Mouse (Mus musculus) forebrain, postnatal 0 days (tissue): ENCODE data around the gene Alyref. TPM values are rescaled to one million over a fixed set of nuclear protein-coding genes. Genes with fewer than 3 reads are reported as not detected.
"Not testable (repeated sequence)": the region's sequence is repeated elsewhere in the genome, so short reads cannot be mapped to it uniquely, and the experiment has no call there.

Experiments
- ATAC-seq: fragments of 200-750 bp; cut with Nextera tagmentation; 2 replicates; pipeline ENCODE4 v1.8.0; 2017; ENCODE audit warnings: mild to moderate bottlenecking, moderate library complexity
- DNase-seq: peaks from one replicate; pipeline ENCODE4 v3.0.0-alpha.2; 2015
- H3K27ac ChIP-seq: fragments of 300-500 bp; sonication (generic); 2 replicates; pipeline ENCODE4 v1.5.1; 2014; ENCODE audit warnings: low read depth, mild to moderate bottlenecking, antibody characterized with exemption, low read length, moderate library complexity, mixed read lengths
- H3K27me3 ChIP-seq: fragments of 300-500 bp; sonication (generic); 2 replicates; pipeline ENCODE4 v1.6.1; 2014; ENCODE audit warnings: mild to moderate bottlenecking, low read length, mixed read lengths; ENCODE audit not compliant: insufficient read depth
- H3K36me3 ChIP-seq: fragments of 300-500 bp; sonication (generic); 2 replicates; pipeline ENCODE4 v1.6.1; 2014; ENCODE audit warnings: mild to moderate bottlenecking, moderate library complexity; ENCODE audit not compliant: insufficient read depth
- H3K4me1 ChIP-seq: fragments of 300-500 bp; sonication (generic); 2 replicates; pipeline ENCODE4 v1.6.1; 2014; ENCODE audit warnings: antibody characterized with exemption; ENCODE audit not compliant: insufficient read depth
- H3K4me2 ChIP-seq: fragments of 300-500 bp; sonication (generic); 2 replicates; pipeline ENCODE4 v1.6.1; 2014; ENCODE audit warnings: low read depth, mild to moderate bottlenecking, moderate library complexity
- H3K4me3 ChIP-seq: fragments of 300-500 bp; sonication (generic); 2 replicates; pipeline ENCODE4 v1.5.1; 2014; ENCODE audit warnings: low read depth, low read length, mixed read lengths
- H3K9ac ChIP-seq: fragments of 300-500 bp; sonication (generic); 2 replicates; pipeline ENCODE4 v1.6.1; 2014; ENCODE audit warnings: mild to moderate bottlenecking
- H3K9me3 ChIP-seq: fragments of 300-500 bp; sonication (generic); 2 replicates; pipeline ENCODE4 v1.6.1; 2016; ENCODE audit warnings: low read length
- CTCF ChIP-seq: sonication (generic); IDR thresholded peaks from 2 replicates; pipeline ENCODE4 v1.5.1; 2016; ENCODE audit warnings: antibody characterized with exemption, control low read depth, low read depth
- WGBS: fragments of 180-500 bp; shearing (Covaris S2); extraction: QIAGEN DNeasy Blood & Tissue Kit; methylation state at CpG from one replicate; pipeline ENCODE4 v1.1.7; 2014; 5-methylcytosine and 5-hydroxymethylcytosine counted together
- polyA plus RNA-seq: library from polyadenylated mRNA; unstranded; fragments of >200 nt; fragmentation: Nextera tagmentation; extraction: Ambion mirVana; gene quantifications from 2 replicates; pipeline ENCODE4 v1.2.1, GENCODE M21; 2015
- total RNA-seq: library from RNA; depleted of rRNA; stranded (reverse); fragments of >200 nt; gene quantifications from 2 replicates; pipeline ENCODE4 v1.2.3, GENCODE M21; 2014

Gene Alyref
- total and polyA plus RNA-seq, 2 experiments from 2014 or later, result 111 to 207 TPM

- Histone ChIP-seq H3K9me3 (no peaks in the 10 kb centered on the region), H3K27me3 (no peaks in the 10 kb centered on the region), H3K4me1 (no peaks in the 10 kb centered on the region), H3K4me3 (no peak overlapping the region), H3K27ac (no peak overlapping the region), H3K9ac (no peak overlapping the region), H3K36me3 (peaks cover 67% of the 10 kb centered on the region), H3K4me2 (no peak overlapping the region)
- TF ChIP-seq CTCF, result no peak
- ATAC-seq (no peak), DNase-seq (no peak)
- WGBS, result 91% methylated on average over 13 of the region's 13 CpGs
Measured at GRCm38 (mm10) chr11:120560952-120561728, 37.0 kb downstream of the Alyref start.

DNA sequence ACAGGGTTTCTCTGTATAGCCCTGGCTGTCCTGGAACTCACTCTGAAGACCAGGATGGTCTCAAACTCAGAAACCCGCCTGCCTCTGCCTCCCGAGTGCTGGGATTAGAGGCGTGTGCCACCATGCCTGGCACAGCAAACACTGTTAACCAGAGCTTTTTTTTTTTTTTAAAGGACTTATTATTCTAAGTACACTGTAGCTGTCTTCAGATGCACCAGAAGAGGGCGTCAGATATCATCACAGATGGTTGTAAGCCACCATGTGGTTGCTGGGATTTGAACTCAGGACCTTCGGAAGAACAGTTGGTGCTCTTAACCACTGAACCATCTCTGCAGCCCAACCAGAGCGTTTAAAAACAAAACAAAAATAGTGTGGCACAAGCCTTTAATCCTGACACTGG, 39.3 kb downstream of the Alyref start:
- 89% methylated on average over 6 of the region's 6 CpGs for WGBS
- H3K9ac ChIP-seq, result not testable (repeated sequence)

GRCm38 (mm10) chr11:120555260-120555659, 42.9 kb downstream of the Alyref start:
- peaks cover 10% of the 10 kb centered on the region for H3K36me3 ChIP-seq
- no peaks in the 10 kb centered on the region; the same call in 1 of the 2 replicates for H3K4me1 ChIP-seq
- ATAC-seq (no peak), DNase-seq (no peak)
- no peak overlapping the region for H3K9ac ChIP-seq
- no peak for TF ChIP-seq CTCF
- H3K4me2 ChIP-seq, result no peak overlapping the region
- H3K27me3 ChIP-seq, result no peaks in the 10 kb centered on the region
- no peaks in the 10 kb centered on the region for H3K9me3 ChIP-seq
- no peak overlapping the region for H3K4me3 ChIP-seq
- 83% methylated on average over 2 of the region's 2 CpGs for WGBS
- no peak overlapping the region for H3K27ac ChIP-seq

More for the DNA sequence above, 39.3 kb downstream of the Alyref start:
- peaks cover 45% of the 10 kb centered on the region for H3K36me3 ChIP-seq
- not testable (repeated sequence) for H3K4me3 ChIP-seq, H3K27ac ChIP-seq, H3K27me3 ChIP-seq, DNase-seq, H3K9me3 ChIP-seq, H3K4me2 ChIP-seq, ATAC-seq, H3K4me1 ChIP-seq

DNA sequence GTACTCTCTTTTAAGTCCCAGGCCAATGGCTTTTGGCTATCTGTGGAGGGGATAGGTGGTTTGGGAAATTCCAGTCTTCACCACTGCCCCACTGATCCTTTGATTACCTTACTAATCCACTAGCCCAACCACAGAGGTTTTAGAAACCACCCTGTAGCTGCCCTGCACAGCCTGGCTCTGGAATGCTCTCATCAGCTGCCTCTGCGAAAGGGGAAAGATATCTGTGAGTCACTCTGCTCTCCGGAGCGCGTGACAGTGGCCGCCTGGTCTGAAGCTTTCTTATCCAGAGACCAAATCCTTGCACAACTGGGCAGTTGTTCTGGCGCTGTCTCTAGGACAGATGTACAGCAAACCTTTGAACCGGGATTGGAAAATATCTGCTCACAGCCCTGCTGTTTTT, 43.3 kb downstream of the Alyref start:
- Histone ChIP-seq H3K9me3 (no peaks in the 10 kb centered on the region), H3K4me1 (peaks cover 4% of the 10 kb centered on the region), H3K4me2 (no peak overlapping the region), H3K27ac (no peak overlapping the region), H3K36me3 (peaks cover 5% of the 10 kb centered on the region; the same call in 1 of the 2 replicates), H3K4me3 (no peak overlapping the region), H3K9ac (no peak overlapping the region), H3K27me3 (no peaks in the 10 kb centered on the region)
- ATAC-seq, result no peak
- WGBS, result 78% methylated on average over 7 of the region's 7 CpGs
- no peak for TF ChIP-seq CTCF
- DNase-seq, result no peak

DNA sequence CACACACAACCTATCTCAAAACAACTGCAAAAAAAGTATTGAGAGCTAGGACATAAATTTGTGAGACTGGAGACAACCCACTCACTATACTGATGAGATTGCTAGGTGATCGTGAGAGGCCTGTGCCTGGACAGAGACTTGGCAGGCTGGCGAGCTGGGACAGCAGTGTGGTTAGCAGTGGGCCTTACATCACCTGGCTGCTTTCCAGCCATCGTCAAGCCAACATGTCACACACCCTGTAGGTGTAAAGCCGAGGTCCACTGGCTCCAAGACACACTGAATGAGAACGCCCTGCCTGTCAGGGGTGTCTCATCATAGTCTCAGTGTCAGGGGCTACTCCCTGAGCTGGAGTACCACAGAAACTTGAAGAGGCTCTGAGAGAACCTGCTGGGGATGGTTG, 45.4 kb downstream of the Alyref start:
- no peak overlapping the region for H3K27ac ChIP-seq
- ATAC-seq, result no peak
- 71% methylated on average over 5 of the region's 5 CpGs for WGBS

DNA sequence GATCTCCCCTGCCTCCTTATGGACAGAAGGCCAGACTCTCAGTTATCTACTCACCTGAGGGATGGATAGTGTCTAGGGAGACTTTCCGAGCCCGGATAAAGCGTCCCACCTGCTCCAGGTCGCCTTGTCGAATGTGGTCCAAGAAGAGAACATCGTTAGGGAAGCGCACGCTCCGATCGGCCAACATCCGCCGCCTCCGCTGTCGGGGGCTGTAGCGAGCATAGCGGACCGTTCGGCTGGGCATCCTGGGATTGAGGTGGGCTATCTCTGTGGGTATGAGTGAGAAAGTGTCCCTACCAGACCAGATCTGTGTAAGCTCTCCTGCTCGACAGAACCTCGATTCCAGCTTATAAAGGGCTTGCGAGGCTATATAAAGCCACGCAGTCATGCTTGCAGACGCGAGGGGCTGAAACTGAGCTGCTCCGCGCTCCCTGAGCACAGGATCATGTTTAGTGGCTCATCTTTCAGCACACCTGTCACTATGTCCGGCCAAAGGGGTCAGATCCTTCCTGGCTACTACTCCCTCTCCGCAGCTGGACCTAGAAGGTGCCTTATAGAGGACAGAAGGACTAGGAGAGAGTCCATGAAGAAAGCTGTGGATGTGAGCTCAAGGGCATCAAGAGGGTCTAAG, 47.2 kb downstream of the Alyref start, which contains the start of gene Ppp1r27:
Ppp1r27 (minus strand) TSS at position 323 of the 631 bp plus-strand sequence.
- DNase-seq (no peak), ATAC-seq (no peak)
- no peaks in the 10 kb centered on the region for H3K9me3 ChIP-seq
- H3K9ac ChIP-seq, result peak within 1 kb of the TSS; percentile 90
- peaks cover 4% of the 10 kb centered on the region; the same call in 1 of the 2 replicates for H3K36me3 ChIP-seq
- peaks cover 13% of the 10 kb centered on the region for H3K4me1 ChIP-seq
- peak within 1 kb of the TSS; percentile 84 for H3K4me2 ChIP-seq
- WGBS, result 96% methylated on average over 28 of the region's 28 CpGs
- no peak for TF ChIP-seq CTCF
- H3K27ac ChIP-seq, result no peak within 1 kb of the TSS
- no peaks in the 10 kb centered on the region for H3K27me3 ChIP-seq
- peak within 1 kb of the TSS; percentile 91 for H3K4me3 ChIP-seq

More for the DNA sequence above, 45.4 kb downstream of the Alyref start:
- DNase-seq, result no peak
- H3K27me3 ChIP-seq, result no peaks in the 10 kb centered on the region
- H3K9me3 ChIP-seq, result no peaks in the 10 kb centered on the region
- peaks cover 13% of the 10 kb centered on the region for H3K4me1 ChIP-seq
- no peak overlapping the region for H3K4me2 ChIP-seq
- H3K36me3 ChIP-seq, result no peaks in the 10 kb centered on the region
- no peak overlapping the region for H3K4me3 ChIP-seq
- TF ChIP-seq CTCF, result no peak
- no peak overlapping the region for H3K9ac ChIP-seq
